Mouse (Mus musculus): ENCODE results near the gene Vmn1r29. TPM values are rescaled to one million over a fixed set of nuclear protein-coding genes. Genes with fewer than 3 reads are reported as not detected.
"Not testable (repeated sequence)": the region's sequence is repeated elsewhere in the genome, so short reads cannot be mapped to it uniquely, and the experiment has no call there.

Gene Vmn1r29
- not detected in 2 replicates for polyA plus RNA-seq (2014; fragmentation: Nextera tagmentation; extraction: Ambion mirVana)

DNA sequence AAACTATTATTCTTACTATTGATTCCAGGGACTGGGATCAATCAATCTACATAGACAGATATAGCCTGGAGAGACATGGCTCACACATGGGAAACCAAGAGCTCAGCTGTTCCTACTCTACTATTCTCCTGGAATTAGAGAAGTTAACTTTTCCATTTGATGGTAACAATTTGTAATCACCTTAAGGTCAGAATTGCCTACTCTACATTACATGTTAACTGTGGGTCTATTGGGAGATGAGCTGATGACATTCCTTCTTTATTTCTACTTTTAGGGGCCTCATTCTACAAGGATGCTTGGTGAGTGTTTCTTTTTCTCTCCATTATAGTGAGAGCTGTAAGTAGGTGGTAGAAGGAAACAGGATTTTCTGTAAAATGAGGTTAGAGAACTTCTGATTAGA lies at the start of gene Vmn1r29:
Gene Vmn1r29 (plus strand): TSS at position 301 of the 400 bp plus-strand sequence.
- no peak within 1 kb of the TSS for H3K27ac ChIP-seq (replicated peaks; ENCODE audit: low read depth, low read length)
- no peaks in the 10 kb centered on the region for H3K4me1 ChIP-seq (ENCODE audit: control insufficient read depth, insufficient read depth, low read length)
- ATAC-seq (ENCODE audit: low read depth) (no peak), DNase-seq (ENCODE audit: low spot score) (no peak)
- no peak within 1 kb of the TSS for H3K4me2 ChIP-seq (ENCODE audit: low read depth, low read length)
- H3K36me3 ChIP-seq (ENCODE audit: control insufficient read depth, insufficient read depth, low read length): no peaks in the 10 kb centered on the region
- H3K27me3 ChIP-seq (replicated peaks; ENCODE audit: control insufficient read depth, insufficient read depth, low read length): no peaks in the 10 kb centered on the region
- H3K9me3 ChIP-seq (ENCODE audit: control insufficient read depth, low read length): no peaks in the 10 kb centered on the region
- no peak within 1 kb of the TSS for H3K9ac ChIP-seq (ENCODE audit: low read depth, low read length)
- no peak within 1 kb of the TSS for H3K4me3 ChIP-seq (ENCODE audit: low read depth, low read length)

GRCm38 (mm10) chr6:58261737-58262136 lies 39.6 kb upstream of the Vmn1r29 start, which contains the start of gene Vmn1r28:
Vmn1r28 (plus strand) TSS chr6:58262037.
- H3K4me3 ChIP-seq (ENCODE audit: low read depth, low read length): no peak within 1 kb of the TSS
- H3K4me1 ChIP-seq (ENCODE audit: control insufficient read depth, insufficient read depth, low read length): no peaks in the 10 kb centered on the region
- ATAC-seq (ENCODE audit: low read depth): no peak
- H3K9ac ChIP-seq (ENCODE audit: low read depth, low read length): no peak within 1 kb of the TSS
- no peaks in the 10 kb centered on the region for H3K9me3 ChIP-seq (ENCODE audit: control insufficient read depth, low read length)
- H3K27me3 ChIP-seq (replicated peaks; ENCODE audit: control insufficient read depth, insufficient read depth, low read length): no peaks in the 10 kb centered on the region
- DNase-seq (ENCODE audit: low spot score): no peak
- H3K36me3 ChIP-seq (ENCODE audit: control insufficient read depth, insufficient read depth, low read length): no peaks in the 10 kb centered on the region
- no peak within 1 kb of the TSS for H3K4me2 ChIP-seq (ENCODE audit: low read depth, low read length)
- H3K27ac ChIP-seq (replicated peaks; ENCODE audit: low read depth, low read length): no peak within 1 kb of the TSS
- WGBS: 81% methylated on average over 1 of the region's 1 CpGs

DNA sequence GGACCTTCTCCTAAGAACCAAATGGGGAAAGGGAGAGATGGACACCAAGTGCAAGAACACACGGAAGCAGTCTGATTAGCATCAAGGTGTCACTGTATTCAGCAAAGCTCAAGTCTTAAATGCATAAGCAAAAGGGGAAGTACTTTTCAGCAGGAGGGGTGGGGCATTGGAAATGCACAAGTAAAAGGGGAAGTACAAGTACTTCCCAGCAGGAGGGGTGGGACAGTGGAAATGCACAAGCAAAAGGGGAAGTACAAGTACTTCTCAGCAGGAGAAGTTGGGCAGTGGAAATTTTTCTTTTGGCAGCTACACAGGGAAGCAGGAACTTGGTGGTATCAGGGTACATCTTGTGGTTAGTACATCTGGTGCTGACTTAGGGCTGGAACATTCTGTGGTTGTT lies 21.7 kb upstream of the Vmn1r29 start:
- H3K36me3 ChIP-seq (ENCODE audit: control insufficient read depth, insufficient read depth, low read length); DNase-seq (ENCODE audit: low spot score); H3K27me3 ChIP-seq (replicated peaks; ENCODE audit: control insufficient read depth, insufficient read depth, low read length); H3K27ac ChIP-seq (replicated peaks; ENCODE audit: low read depth, low read length); H3K9ac ChIP-seq (ENCODE audit: low read depth, low read length); H3K4me2 ChIP-seq (ENCODE audit: low read depth, low read length); ATAC-seq (ENCODE audit: low read depth); H3K9me3 ChIP-seq (ENCODE audit: control insufficient read depth, low read length); H3K4me3 ChIP-seq (ENCODE audit: low read depth, low read length); H3K4me1 ChIP-seq (ENCODE audit: control insufficient read depth, insufficient read depth, low read length): not testable (repeated sequence)
- 96% methylated on average over 1 of the region's 1 CpGs for WGBS

- no peak overlapping the region for H3K4me3 ChIP-seq (ENCODE audit: low read depth, low read length)
- DNase-seq (ENCODE audit: low spot score): no peak
- WGBS: 53% methylated on average over 2 of the region's 2 CpGs
- H3K4me2 ChIP-seq (ENCODE audit: low read depth, low read length): no peak overlapping the region
- no peaks in the 10 kb centered on the region for H3K36me3 ChIP-seq (ENCODE audit: control insufficient read depth, insufficient read depth, low read length)
- no peak overlapping the region for H3K9ac ChIP-seq (ENCODE audit: low read depth, low read length)
- H3K27me3 ChIP-seq (replicated peaks; ENCODE audit: control insufficient read depth, insufficient read depth, low read length): no peaks in the 10 kb centered on the region
- ATAC-seq (ENCODE audit: low read depth): no peak
- H3K27ac ChIP-seq (replicated peaks; ENCODE audit: low read depth, low read length): no peak overlapping the region
- H3K4me1 ChIP-seq (ENCODE audit: control insufficient read depth, insufficient read depth, low read length): no peaks in the 10 kb centered on the region
- H3K9me3 ChIP-seq (ENCODE audit: control insufficient read depth, low read length): no peaks in the 10 kb centered on the region
Measured at GRCm38 (mm10) chr6:58292201-58292600, 9.1 kb upstream of the Vmn1r29 start.

DNA sequence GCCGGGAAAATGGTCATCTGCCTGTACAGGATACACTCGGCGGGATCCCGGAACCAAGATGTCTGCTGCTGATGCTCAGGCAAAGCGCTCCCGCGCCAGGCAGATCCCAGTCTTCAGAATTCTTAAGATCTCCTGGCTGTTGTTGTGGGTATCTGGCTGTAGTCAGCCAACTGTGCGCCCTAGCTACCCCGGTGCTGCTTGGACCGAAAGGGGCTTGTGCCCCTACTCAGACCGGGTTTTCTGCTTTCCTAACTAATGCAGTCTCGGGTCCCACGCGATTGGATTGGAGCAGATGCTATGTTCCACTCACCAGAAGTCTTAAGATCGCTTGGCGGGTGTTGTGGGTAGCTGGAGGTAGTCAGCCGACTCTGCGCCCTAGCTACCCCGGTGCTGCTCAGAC lies 2.8 kb upstream of the Vmn1r29 start:
- ATAC-seq (ENCODE audit: low read depth); H3K36me3 ChIP-seq (ENCODE audit: control insufficient read depth, insufficient read depth, low read length); H3K27ac ChIP-seq (replicated peaks; ENCODE audit: low read depth, low read length); H3K27me3 ChIP-seq (replicated peaks; ENCODE audit: control insufficient read depth, insufficient read depth, low read length); DNase-seq (ENCODE audit: low spot score); H3K4me3 ChIP-seq (ENCODE audit: low read depth, low read length); H3K4me1 ChIP-seq (ENCODE audit: control insufficient read depth, insufficient read depth, low read length); H3K4me2 ChIP-seq (ENCODE audit: low read depth, low read length); H3K9ac ChIP-seq (ENCODE audit: low read depth, low read length); H3K9me3 ChIP-seq (ENCODE audit: control insufficient read depth, low read length): not testable (repeated sequence)
- WGBS: 85% methylated on average over 19 of the region's 19 CpGs

GRCm38 (mm10) chr6:58330686-58331085 lies 29.3 kb downstream of the Vmn1r29 start:
- H3K27ac ChIP-seq (replicated peaks; ENCODE audit: low read depth, low read length); DNase-seq (ENCODE audit: low spot score): not testable (repeated sequence)

More at GRCm38 (mm10) chr6:58330686-58331085, 29.3 kb downstream of the Vmn1r29 start:
- not testable (repeated sequence) for H3K4me3 ChIP-seq (ENCODE audit: low read depth, low read length); ATAC-seq (ENCODE audit: low read depth); H3K27me3 ChIP-seq (replicated peaks; ENCODE audit: control insufficient read depth, insufficient read depth, low read length); H3K4me1 ChIP-seq (ENCODE audit: control insufficient read depth, insufficient read depth, low read length); H3K9ac ChIP-seq (ENCODE audit: low read depth, low read length); H3K4me2 ChIP-seq (ENCODE audit: low read depth, low read length); H3K9me3 ChIP-seq (ENCODE audit: control insufficient read depth, low read length); H3K36me3 ChIP-seq (ENCODE audit: control insufficient read depth, insufficient read depth, low read length)
- 70% methylated on average over 14 of the region's 17 CpGs for WGBS

Other genes with a start within 250 kb of the Vmn1r29 start
- gene Vmn1r27, start 82.7 kb upstream of the Vmn1r29 start, polyA plus RNA-seq (2014; fragmentation: Nextera tagmentation; extraction: Ambion mirVana): 0.10 and 0.22 TPM in 2 replicates
- not detected in 2 replicates for gene Vmn1r28, start 39.5 kb upstream of the Vmn1r29 start, polyA plus RNA-seq (2014; fragmentation: Nextera tagmentation; extraction: Ambion mirVana)
- gene Vmn1r30, start 141.8 kb downstream of the Vmn1r29 start, polyA plus RNA-seq (2014; fragmentation: Nextera tagmentation; extraction: Ambion mirVana): not detected in 2 replicates
- gene Vmn1r31, start 173.8 kb downstream of the Vmn1r29 start, polyA plus RNA-seq (2014; fragmentation: Nextera tagmentation; extraction: Ambion mirVana): not detected in 2 replicates

All from embryonic facial prominence, embryonic 14.5 days (tissue).